Mouse (Mus musculus) limb, embryonic 14.5 days (tissue): ENCODE data around the gene Tcf15. TPM values are rescaled to one million over a fixed set of nuclear protein-coding genes. Genes with fewer than 3 reads are reported as not detected.

Experiments used
- ATAC-seq: fragments of 200-750 bp; cut with Nextera tagmentation; 2 replicates; pipeline ENCODE4 v1.8.0; 2017; ENCODE audit warnings: low read depth, moderate number of reproducible peaks, moderate TSS enrichment; ENCODE audit not compliant: low FRiP score
- DNase-seq: peaks from one replicate; pipeline ENCODE4 v3.0.0-alpha.2; 2015; ENCODE audit warnings: low spot score
- H3K27ac ChIP-seq: fragments of 300-500 bp; sonication (generic); replicated peaks from 2 replicates; pipeline ENCODE4 v1.5.1; 2014; ENCODE audit warnings: low read depth, mild to moderate bottlenecking, low read length, moderate library complexity, mixed read lengths
- H3K27me3 ChIP-seq: fragments of 300-500 bp; sonication (generic); 2 replicates; pipeline ENCODE4 v1.6.1; 2014; ENCODE audit warnings: low read length, mixed read lengths; ENCODE audit not compliant: control insufficient read depth, insufficient read depth
- H3K36me3 ChIP-seq: fragments of 300-500 bp; sonication (generic); 2 replicates; pipeline ENCODE4 v1.6.1; 2014; ENCODE audit warnings: mild to moderate bottlenecking, low read length, moderate library complexity, mixed read lengths; ENCODE audit not compliant: control insufficient read depth, insufficient read depth
- H3K4me1 ChIP-seq: fragments of 300-500 bp; sonication (generic); 2 replicates; pipeline ENCODE4 v1.6.1; 2014; ENCODE audit warnings: antibody characterized with exemption, low read length, mixed read lengths; ENCODE audit not compliant: control insufficient read depth, insufficient read depth
- H3K4me2 ChIP-seq: fragments of 300-500 bp; sonication (generic); replicated peaks from 2 replicates; pipeline ENCODE4 v1.6.1; 2014; ENCODE audit warnings: low read depth, mild to moderate bottlenecking, low read length, moderate library complexity; ENCODE audit not compliant: severe bottlenecking
- H3K4me3 ChIP-seq: fragments of 300-500 bp; sonication (generic); replicated peaks from 2 replicates; pipeline ENCODE4 v1.5.1; 2014; ENCODE audit warnings: low read length
- H3K9ac ChIP-seq: fragments of 300-500 bp; sonication (generic); 2 replicates; pipeline ENCODE4 v1.6.1; 2014; ENCODE audit warnings: mild to moderate bottlenecking, low read depth, low read length, moderate library complexity; ENCODE audit not compliant: severe bottlenecking
- H3K9me3 ChIP-seq: fragments of 300-500 bp; sonication (generic); 2 replicates; pipeline ENCODE4 v1.6.1; 2016; ENCODE audit warnings: low read length; ENCODE audit not compliant: control insufficient read depth
- POLR2A ChIP-seq: fragments of 200-500 bp; IDR thresholded peaks from 2 replicates; pipeline ENCODE4 v1.8.0; 2012; ENCODE audit warnings: inconsistent platforms, mild to moderate bottlenecking, moderate library complexity, borderline replicate concordance; ENCODE audit not compliant: insufficient read depth, insufficient read length; ENCODE audit errors: extremely low read depth
- WGBS: fragments of 180-500 bp; shearing (Covaris S2); extraction: QIAGEN DNeasy Blood & Tissue Kit; methylation state at CpG from one replicate; pipeline ENCODE4 v1.1.7; 2014; 5-methylcytosine and 5-hydroxymethylcytosine counted together
- polyA plus RNA-seq, 2 experiments: library from polyadenylated mRNA; depleted of rRNA in 1 of 2; stranded (reverse) in 1 of 2; unstranded in 1 of 2; fragments of >200 nt; fragmentation: Nextera tagmentation in 1 of 2; extraction: Ambion mirVana in 1 of 2; gene quantifications; 2 replicates each; pipeline versions ENCODE4 v1.2.1 to v1.2.3; 2012 to 2014

Gene Tcf15
- polyA plus RNA-seq, 2 experiments = 9.4 to 11.0 TPM

DNA sequence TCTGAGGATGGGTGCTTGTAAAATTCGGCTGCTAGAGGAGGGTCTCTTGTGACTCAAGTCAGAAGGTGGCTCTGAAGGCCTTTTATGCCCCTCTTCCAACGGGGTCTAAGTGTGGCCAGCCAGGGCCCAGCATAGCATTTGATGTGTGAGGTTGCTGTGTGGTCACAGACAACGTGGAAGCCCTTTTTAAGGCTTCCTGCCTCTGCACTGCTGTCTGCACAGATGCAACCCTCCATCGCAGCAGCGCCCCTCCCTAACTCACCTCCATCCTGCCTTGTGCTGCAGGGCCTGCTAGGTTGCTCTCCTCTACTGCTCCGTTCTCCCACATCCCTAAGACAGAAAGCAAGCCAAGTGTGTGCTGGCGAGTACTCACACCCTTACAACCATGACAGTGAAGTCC, 46.8 kb downstream of the Tcf15 start:
- Histone ChIP-seq H3K27me3 (no peaks in the 10 kb centered on the region), H3K27ac (no peak overlapping the region), H3K4me1 (no peaks in the 10 kb centered on the region), H3K9ac (no peak overlapping the region), H3K4me3 (no peak overlapping the region), H3K36me3 (no peaks in the 10 kb centered on the region), H3K4me2 (no peak overlapping the region), H3K9me3 (no peaks in the 10 kb centered on the region)
- 65% methylated on average over 7 of the region's 7 CpGs for WGBS
- TF ChIP-seq POLR2A = no peak
- no peak for DNase-seq
- ATAC-seq = no peak

DNA sequence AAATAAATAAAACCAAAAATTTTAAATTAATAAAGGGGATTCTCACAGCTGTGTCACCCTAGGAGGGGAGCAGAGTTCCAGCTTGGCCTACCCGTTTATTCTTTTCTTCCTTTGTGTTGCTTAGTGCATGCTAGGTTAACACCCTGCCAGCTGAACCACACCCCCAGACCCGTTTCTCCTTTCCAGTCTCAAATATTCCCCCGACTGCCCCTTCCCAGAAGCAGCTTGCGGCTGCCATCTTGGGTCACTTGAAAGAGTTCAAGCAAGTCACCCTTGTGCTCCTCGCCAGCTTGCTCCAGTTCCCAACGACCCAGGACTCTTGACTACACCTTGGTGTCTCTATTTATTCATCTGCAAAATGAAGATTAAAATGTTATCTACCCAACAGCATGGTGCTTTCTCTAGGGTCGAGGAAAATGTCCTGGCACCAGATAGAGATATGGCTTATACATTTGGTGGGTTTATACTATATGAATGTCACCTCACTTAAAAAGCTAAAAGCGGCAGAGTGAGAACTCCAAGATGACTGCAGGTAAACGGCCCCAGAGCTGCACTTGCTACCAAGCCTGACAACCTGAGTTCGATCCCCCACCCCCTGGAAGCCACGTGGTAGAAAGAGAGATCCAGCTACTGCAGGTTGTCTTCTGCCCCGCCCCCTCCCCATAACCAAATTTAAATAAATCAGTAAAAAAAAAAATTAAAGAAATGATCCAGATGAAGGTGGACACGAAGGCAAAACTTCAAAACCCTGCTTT, 49.4 kb downstream of the Tcf15 start:
- Histone ChIP-seq H3K4me3 (no peak overlapping the region), H3K4me2 (no peak overlapping the region), H3K9me3 (no peaks in the 10 kb centered on the region), H3K27me3 (no peaks in the 10 kb centered on the region), H3K9ac (no peak overlapping the region), H3K4me1 (0 out of 2 replicates have a peak, but pooled peaks cover 2% of the 10 kb centered on the region), H3K36me3 (no peaks in the 10 kb centered on the region), H3K27ac (no peak overlapping the region)
- no peak for DNase-seq
- 73% methylated on average over 13 of the region's 13 CpGs for WGBS
- no peak for ATAC-seq
- no peak for TF ChIP-seq POLR2A

DNA sequence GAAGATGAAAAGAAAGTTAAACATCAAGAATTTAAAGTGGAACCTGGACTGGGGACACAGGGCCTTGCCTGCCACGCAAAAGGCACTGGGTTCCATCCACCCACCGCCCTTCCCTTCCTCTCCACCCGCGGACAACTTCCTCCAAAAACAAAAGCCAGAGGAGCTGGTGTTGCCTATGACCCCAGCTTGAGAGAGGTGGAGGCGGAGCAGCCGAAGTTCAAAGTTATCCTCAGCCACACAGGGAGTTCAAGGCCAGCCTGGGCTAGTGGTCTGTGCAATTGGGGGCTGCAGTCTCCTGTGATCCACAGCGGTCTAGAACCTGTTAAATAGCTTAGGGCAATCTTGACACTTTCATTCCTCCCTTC, 50.0 kb downstream of the Tcf15 start:
- 74% methylated on average over 7 of the region's 7 CpGs for WGBS
- no peak for DNase-seq
- H3K27me3 ChIP-seq = no peaks in the 10 kb centered on the region
- no peak overlapping the region for H3K4me3 ChIP-seq
- H3K4me1 ChIP-seq = 0 out of 2 replicates have a peak, but pooled peaks cover 2% of the 10 kb centered on the region
- H3K36me3 ChIP-seq = no peaks in the 10 kb centered on the region
- no peaks in the 10 kb centered on the region for H3K9me3 ChIP-seq
- ATAC-seq = no peak
- no peak for TF ChIP-seq POLR2A
- no peak overlapping the region for H3K4me2 ChIP-seq
- H3K27ac ChIP-seq = no peak overlapping the region
- H3K9ac ChIP-seq = no peak overlapping the region

DNA sequence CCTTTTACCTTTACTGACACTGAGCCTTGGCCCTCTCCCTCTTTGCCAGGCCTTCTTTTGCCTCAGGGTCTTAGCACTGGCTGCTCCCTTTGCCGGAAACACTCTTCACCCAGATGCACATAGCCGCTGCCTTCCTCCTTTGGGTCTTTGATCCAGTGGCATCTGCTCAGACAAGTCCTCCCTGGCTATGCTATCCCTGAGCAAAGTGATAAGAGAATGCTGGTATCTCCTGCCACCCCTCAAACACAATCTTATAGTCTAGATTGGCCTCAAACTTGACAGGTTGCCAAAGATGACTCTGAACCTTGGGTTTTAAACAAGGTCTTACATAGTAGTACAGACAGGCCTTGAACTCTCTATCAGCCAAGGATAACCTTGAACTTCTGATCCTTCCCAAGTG, 51.2 kb downstream of the Tcf15 start:
- H3K4me1 ChIP-seq = 0 out of 2 replicates have a peak, but pooled peaks cover 2% of the 10 kb centered on the region
- 89% methylated on average over 2 of the region's 2 CpGs for WGBS
- H3K9me3 ChIP-seq = no peaks in the 10 kb centered on the region
- H3K4me2 ChIP-seq = no peak overlapping the region
- no peak overlapping the region for H3K27ac ChIP-seq
- no peak for TF ChIP-seq POLR2A
- DNase-seq (no peak), ATAC-seq (no peak)
- H3K4me3 ChIP-seq = no peak overlapping the region
- H3K9ac ChIP-seq = no peak overlapping the region
- no peaks in the 10 kb centered on the region for H3K36me3 ChIP-seq
- H3K27me3 ChIP-seq = no peaks in the 10 kb centered on the region

DNA sequence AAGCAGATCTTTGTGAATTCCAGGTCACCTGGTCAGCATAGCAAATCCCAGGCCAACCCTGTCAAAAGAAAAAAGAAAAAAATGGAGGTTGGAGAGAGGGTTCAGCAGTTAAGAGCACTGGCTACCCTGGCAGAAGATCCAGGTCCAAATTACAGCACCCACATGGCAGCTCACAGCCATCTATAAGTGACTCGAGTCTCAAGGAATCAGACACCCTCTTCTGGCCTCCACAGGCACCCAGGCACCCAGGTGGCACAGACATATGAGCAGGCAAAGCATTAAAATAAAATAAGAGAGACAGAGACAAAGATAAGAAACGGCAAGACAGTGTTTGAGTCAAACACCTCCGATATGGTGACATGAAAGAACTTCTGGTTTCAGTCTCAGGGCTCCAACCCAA, 53.5 kb downstream of the Tcf15 start:
- 38% methylated on average over 3 of the region's 3 CpGs for WGBS
- DNase-seq = no peak
- Histone ChIP-seq H3K4me3 (no peak overlapping the region), H3K4me2 (no peak overlapping the region), H3K9ac (no peak overlapping the region), H3K27ac (no peak overlapping the region), H3K27me3 (no peaks in the 10 kb centered on the region), H3K36me3 (no peaks in the 10 kb centered on the region), H3K4me1 (0 out of 2 replicates have a peak, but pooled peaks cover 2% of the 10 kb centered on the region), H3K9me3 (no peaks in the 10 kb centered on the region)
- no peak for ATAC-seq
- no peak for TF ChIP-seq POLR2A

DNA sequence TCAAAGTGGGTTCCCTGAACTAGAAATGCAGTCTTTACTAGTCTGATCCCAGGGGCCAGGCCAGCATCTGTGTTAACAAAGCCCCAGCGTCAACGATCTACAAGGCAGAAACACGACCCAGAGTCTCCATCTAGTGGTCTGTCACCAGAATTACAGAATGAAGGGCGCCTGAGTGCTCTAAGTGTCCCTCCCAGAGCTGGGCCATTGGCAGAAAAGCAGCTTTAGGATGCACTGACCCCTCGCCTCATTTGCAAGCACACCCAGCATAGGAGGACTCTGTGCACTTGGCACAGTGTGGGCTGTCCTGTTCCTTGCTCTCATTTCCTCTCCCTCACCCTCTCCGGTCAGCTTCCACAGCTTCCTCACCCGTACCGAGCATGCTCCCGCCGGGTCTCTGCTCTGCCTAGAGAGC, 53.9 kb downstream of the Tcf15 start:
- no peak overlapping the region for H3K27ac ChIP-seq
- peak; percentile 73; the same call in 1 of the 2 replicates for ATAC-seq

More for the DNA sequence above, 53.9 kb downstream of the Tcf15 start:
- 0 out of 2 replicates have a peak, but pooled peaks cover 2% of the 10 kb centered on the region for H3K4me1 ChIP-seq
- DNase-seq = peak; percentile 92
- no peaks in the 10 kb centered on the region for H3K36me3 ChIP-seq
- H3K9ac ChIP-seq = no peak overlapping the region
- no peaks in the 10 kb centered on the region for H3K27me3 ChIP-seq
- TF ChIP-seq POLR2A = no peak
- WGBS = 40% methylated on average over 10 of the region's 10 CpGs
- no peak overlapping the region for H3K4me2 ChIP-seq
- H3K4me3 ChIP-seq = no peak overlapping the region
- no peaks in the 10 kb centered on the region for H3K9me3 ChIP-seq

Other genes starting within 250 kb of the Tcf15 start
- 0.53 and 0.59 TPM in 2 replicates for gene Angpt4, start 232.4 kb upstream of the Tcf15 start, polyA plus RNA-seq (2012; rRNA removed)
- 0.28 and 0.36 TPM in 2 replicates for gene Angpt4, start 232.4 kb upstream of the Tcf15 start, polyA plus RNA-seq (2014; fragmentation: Nextera tagmentation; extraction: Ambion mirVana)
- 14.6 and 19.8 TPM in 2 replicates for gene Fam110a, start 163.3 kb upstream of the Tcf15 start, polyA plus RNA-seq (2012; rRNA removed)
- 21.3 and 23.5 TPM in 2 replicates for gene Fam110a, start 163.3 kb upstream of the Tcf15 start, polyA plus RNA-seq (2014; fragmentation: Nextera tagmentation; extraction: Ambion mirVana)
- gene Slc52a3, start 147.1 kb upstream of the Tcf15 start, polyA plus RNA-seq (2012; rRNA removed) = 2.7 TPM in 2 replicates
- 3.4 and 3.6 TPM in 2 replicates for gene Slc52a3, start 147.1 kb upstream of the Tcf15 start, polyA plus RNA-seq (2014; fragmentation: Nextera tagmentation; extraction: Ambion mirVana)
- 0.08 and 0.36 TPM in 2 replicates for gene Scrt2, start 62.0 kb upstream of the Tcf15 start, polyA plus RNA-seq (2012; rRNA removed)
- not detected in 2 replicates for gene Scrt2, start 62.0 kb upstream of the Tcf15 start, polyA plus RNA-seq (2014; fragmentation: Nextera tagmentation; extraction: Ambion mirVana)
- 11.2 and 13.0 TPM in 2 replicates for gene Srxn1, start 38.0 kb upstream of the Tcf15 start, polyA plus RNA-seq (2012; rRNA removed)
- 9.1 and 9.5 TPM in 2 replicates for gene Srxn1, start 38.0 kb upstream of the Tcf15 start, polyA plus RNA-seq (2014; fragmentation: Nextera tagmentation; extraction: Ambion mirVana)
- 69.6 and 71.6 TPM in 2 replicates for gene Csnk2a1, start 83.3 kb downstream of the Tcf15 start, polyA plus RNA-seq (2012; rRNA removed)
- gene Csnk2a1, start 83.3 kb downstream of the Tcf15 start, polyA plus RNA-seq (2014; fragmentation: Nextera tagmentation; extraction: Ambion mirVana) = 92.2 and 95.8 TPM in 2 replicates
- gene Tbc1d20, start 150.3 kb downstream of the Tcf15 start, polyA plus RNA-seq (2012; rRNA removed) = 63.1 and 71.2 TPM in 2 replicates
- 32.0 and 39.3 TPM in 2 replicates for gene Tbc1d20, start 150.3 kb downstream of the Tcf15 start, polyA plus RNA-seq (2014; fragmentation: Nextera tagmentation; extraction: Ambion mirVana)
- 219 and 287 TPM in 2 replicates for gene Rbck1, start 189.1 kb downstream of the Tcf15 start, polyA plus RNA-seq (2012; rRNA removed)
- gene Rbck1, start 189.1 kb downstream of the Tcf15 start, polyA plus RNA-seq (2014; fragmentation: Nextera tagmentation; extraction: Ambion mirVana) = 89.5 and 94.1 TPM in 2 replicates
- gene Trib3, start 200.5 kb downstream of the Tcf15 start, polyA plus RNA-seq (2012; rRNA removed) = 0.77 and 0.99 TPM in 2 replicates
- 1.2 and 1.4 TPM in 2 replicates for gene Trib3, start 200.5 kb downstream of the Tcf15 start, polyA plus RNA-seq (2014; fragmentation: Nextera tagmentation; extraction: Ambion mirVana)
- 3.6 and 4.9 TPM in 2 replicates for gene Nrsn2, start 233.1 kb downstream of the Tcf15 start, polyA plus RNA-seq (2012; rRNA removed)
- gene Nrsn2, start 233.1 kb downstream of the Tcf15 start, polyA plus RNA-seq (2014; fragmentation: Nextera tagmentation; extraction: Ambion mirVana) = 2.5 and 2.7 TPM in 2 replicates